Mouse (Mus musculus) Patski (cell line): ENCODE measurements around the gene Mrpl20. TPM values are rescaled to one million over a fixed set of nuclear protein-coding genes. Genes with fewer than 3 reads are reported as not detected.

Source experiments
- ATAC-seq: fragments of 100-300 bp; one replicate; pipeline ENCODE4 v1.8.0; 2021
- CTCF ChIA-PET: fragments of 350-600 bp; sonication (Branson Sonifier 250); formaldehyde crosslinking; loops from one replicate; lab custom pipeline; 2022; ENCODE audit warnings: inconsistent platforms; lab: Charles Lee
- POLR2A ChIA-PET: fragments of 350-600 bp; sonication (Branson Sonifier 250); formaldehyde crosslinking; loops from one replicate; lab custom pipeline; 2022; ENCODE audit warnings: antibody characterized with exemption, inconsistent platforms; lab: Charles Lee
- DNase-seq: peaks from one replicate; pipeline ENCODE4 v3.0.0-alpha.2; 2011; ENCODE audit warnings: low read depth, low spot score
- H3K27me3 ChIP-seq: fragments of 371-371 bp; one replicate; pipeline ENCODE4 v1.5.1; 2021
- CTCF ChIP-seq: fragments of 100-300 bp; IDR thresholded peaks from one replicate; pipeline ENCODE4 v1.5.1; 2021
- in situ Hi-C: fragments of 300-500 bp; cut with MboI; formaldehyde crosslinking; loops from 3 replicates; pipeline ENCODE4 v1.11.1; 2018; ENCODE audit warnings: low pct_unique_long_range_greater_than_20kb, mixed read lengths
- polyA plus RNA-seq: library from polyadenylated mRNA; unstranded; gene quantifications from one replicate; pipeline ENCODE4 v1.2.3, GENCODE M21; 2021

Gene Mrpl20
- polyA plus RNA-seq, 1 experiment from 2014 or later: 124 TPM

- ChIA-PET CTCF (interaction anchor here (3.9 kb wide), 1 partner anchor 16 kb away, joined by 22 read pairs; no protein-coding TSS in a partner anchor), POLR2A (interaction anchor here (0.6 to 1.4 kb wide), 2 partner anchors 16 to 46 kb away, joined by 3 to 6 read pairs; no protein-coding TSS in a partner anchor)
- in situ Hi-C loops: no loop called here
- DNase-seq (no peak), ATAC-seq (no peak)
- TF ChIP-seq CTCF: no peak
- H3K27me3 ChIP-seq: no peaks in the 10 kb centered on the region
These were observed 47.2 kb downstream of the Mrpl20 start for GRCm38 (mm10) chr4:155849792-155850451.

GRCm38 (mm10) chr4:155851368-155851767 is 48.7 kb downstream of the Mrpl20 start:
- no peak for DNase-seq
- in situ Hi-C loops: no loop called here
- POLR2A ChIA-PET: interaction anchor here (0.6 kb wide), 1 partner anchor 90 kb away, joined by 3 read pairs; the partner anchor contains the start of gene Atad3a
- no peak for TF ChIP-seq CTCF
- no peak for ATAC-seq
- no peaks in the 10 kb centered on the region for H3K27me3 ChIP-seq
- CTCF ChIA-PET: interaction anchor here (1.0 to 3.9 kb wide), 3 partner anchors 12 to 20 kb away, joined by 3 to 22 read pairs (median 5); partner anchors contain the start of gene Tas1r3

GRCm38 (mm10) chr4:155851951-155852411 is 49.3 kb downstream of the Mrpl20 start:
- CTCF ChIA-PET: interaction anchor here (1.0 to 1.8 kb wide), 3 partner anchors 12 to 20 kb away, joined by 3 to 5 read pairs (median 3); partner anchors contain the start of gene Tas1r3
- POLR2A ChIA-PET: interaction anchor here (1.5 to 1.7 kb wide), 2 partner anchors 12 to 14 kb away, joined by 6 to 7 read pairs; partner anchors contain the start of gene Tas1r3
- H3K27me3 ChIP-seq: no peaks in the 10 kb centered on the region
- DNase-seq: no peak
- ATAC-seq: no peak
- no peak for TF ChIP-seq CTCF
- in situ Hi-C loops: no loop called here

DNA sequence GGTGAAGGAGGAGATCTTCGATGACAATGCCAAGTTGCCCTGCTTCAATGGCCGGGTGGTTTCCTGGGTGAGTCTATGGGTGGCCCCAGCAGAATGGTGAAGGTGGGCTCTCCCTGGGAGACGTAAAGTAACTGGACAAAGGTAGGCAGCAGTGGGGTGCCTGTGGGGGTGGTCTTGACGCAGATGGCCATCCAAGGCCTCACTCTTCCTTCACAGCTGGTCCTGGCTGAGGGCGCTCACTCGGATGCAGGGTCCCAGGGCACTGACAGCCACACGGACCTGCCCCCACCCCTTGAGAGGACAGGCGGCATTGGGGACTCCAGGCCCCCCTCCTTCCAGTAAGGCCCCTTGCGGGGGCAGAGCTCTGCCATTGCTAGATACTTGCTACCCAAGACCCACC is 50.7 kb downstream of the Mrpl20 start:
- DNase-seq (no peak), ATAC-seq (no peak)
- no peaks in the 10 kb centered on the region for H3K27me3 ChIP-seq
- in situ Hi-C loops: no loop called here
- no peak for TF ChIP-seq CTCF
- ChIA-PET CTCF (interaction anchor here (1.8 kb wide), 1 partner anchor 10 kb away, joined by 5 read pairs; the partner anchor contains the start of gene Tas1r3), POLR2A (interaction anchor here (1.5 to 1.7 kb wide), 2 partner anchors 10 to 13 kb away, joined by 6 to 7 read pairs; partner anchors contain the start of gene Tas1r3)

GRCm38 (mm10) chr4:155854991-155855390 is 52.3 kb downstream of the Mrpl20 start:
- POLR2A ChIA-PET: interaction anchor here (0.9 kb wide), 1 partner anchor 21 kb away, joined by 3 read pairs; no protein-coding TSS in a partner anchor
- TF ChIP-seq CTCF: no peak
- CTCF ChIA-PET: no interaction called here
- ATAC-seq (no peak), DNase-seq (no peak)
- in situ Hi-C loops: no loop called here
- no peaks in the 10 kb centered on the region for H3K27me3 ChIP-seq

GRCm38 (mm10) chr4:155856071-155856470 is 53.4 kb downstream of the Mrpl20 start:
- in situ Hi-C loops: no loop called here
- CTCF ChIA-PET: no interaction called here

GRCm38 (mm10) chr4:155856881-155857280 is 54.2 kb downstream of the Mrpl20 start:
- ATAC-seq: no peak

More at GRCm38 (mm10) chr4:155856071-155856470, 53.4 kb downstream of the Mrpl20 start:
- POLR2A ChIA-PET: interaction anchor here (0.9 kb wide), 1 partner anchor 22 kb away, joined by 3 read pairs; no protein-coding TSS in a partner anchor
- no peak for TF ChIP-seq CTCF
- DNase-seq (no peak), ATAC-seq (no peak)
- H3K27me3 ChIP-seq: no peaks in the 10 kb centered on the region

DNA sequence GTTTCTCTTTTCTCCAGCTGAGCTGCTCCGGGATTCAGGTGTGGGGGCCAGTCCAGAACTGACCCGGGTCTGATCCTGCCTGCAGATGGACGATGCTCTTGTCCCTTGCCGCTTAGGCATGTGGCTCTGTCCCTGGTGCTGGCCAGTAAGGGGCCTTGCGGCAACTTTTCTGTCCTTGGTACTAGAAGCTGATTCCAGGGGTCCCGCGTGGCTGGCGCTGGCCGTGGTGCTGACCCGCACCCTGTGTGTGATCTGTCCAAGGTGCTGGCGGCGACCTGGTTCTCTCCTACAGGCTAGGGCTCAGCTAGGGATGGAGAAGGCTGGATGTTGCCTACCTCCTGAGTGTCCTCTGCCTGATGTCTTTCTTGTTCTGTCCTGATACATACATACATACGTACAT is 56.6 kb downstream of the Mrpl20 start:
- no peak for TF ChIP-seq CTCF
- CTCF ChIA-PET: no interaction called here

More at GRCm38 (mm10) chr4:155856881-155857280, 54.2 kb downstream of the Mrpl20 start:
- in situ Hi-C loops: no loop called here
- POLR2A ChIA-PET: no interaction called here
- no peak for DNase-seq
- no peak for TF ChIP-seq CTCF
- no peaks in the 10 kb centered on the region for H3K27me3 ChIP-seq
- CTCF ChIA-PET: interaction anchor here (1.0 kb wide), 2 partner anchors 9 to 23 kb away, joined by 3 read pairs; no protein-coding TSS in a partner anchor

More for the DNA sequence above, 56.6 kb downstream of the Mrpl20 start:
- POLR2A ChIA-PET: no interaction called here
- DNase-seq: no peak
- in situ Hi-C loops: no loop called here
- no peaks in the 10 kb centered on the region for H3K27me3 ChIP-seq
- ATAC-seq: no peak

Other genes starting within 250 kb of the Mrpl20 start
- 87.0 TPM for gene Nadk, start 240.5 kb upstream of the Mrpl20 start, polyA plus RNA-seq
- gene Slc35e2, start 201.5 kb upstream of the Mrpl20 start, polyA plus RNA-seq: 4.0 TPM
- 57.8 TPM for gene Cdk11b, start 178.0 kb upstream of the Mrpl20 start, polyA plus RNA-seq
- not detected for gene Gm10563, start 157.5 kb upstream of the Mrpl20 start, polyA plus RNA-seq
- gene Mmp23, start 149.5 kb upstream of the Mrpl20 start, polyA plus RNA-seq: 4.1 TPM
- 39.5 TPM for gene Mib2, start 133.7 kb upstream of the Mrpl20 start, polyA plus RNA-seq
- 7.3 TPM for gene Fndc10, start 108.5 kb upstream of the Mrpl20 start, polyA plus RNA-seq
- 81.8 TPM for gene Ssu72, start 98.1 kb upstream of the Mrpl20 start, polyA plus RNA-seq
- gene Tmem240, start 68.1 kb upstream of the Mrpl20 start, polyA plus RNA-seq: 1.4 TPM
- 53.3 TPM for gene Atad3a, start 41.8 kb upstream of the Mrpl20 start, polyA plus RNA-seq
- 0.47 TPM for gene Vwa1, start 28.2 kb upstream of the Mrpl20 start, polyA plus RNA-seq
- 0.05 TPM for gene Tmem88b, start 17.0 kb upstream of the Mrpl20 start, polyA plus RNA-seq
- gene Ankrd65, start 12.4 kb upstream of the Mrpl20 start, polyA plus RNA-seq: not detected
- gene Ccnl2, start 9.6 kb downstream of the Mrpl20 start, polyA plus RNA-seq: 55.5 TPM
- 127 TPM for gene Aurkaip1, start 28.4 kb downstream of the Mrpl20 start, polyA plus RNA-seq
- gene Mxra8, start 36.8 kb downstream of the Mrpl20 start, polyA plus RNA-seq: 15.4 TPM
- gene Dvl1, start 44.5 kb downstream of the Mrpl20 start, polyA plus RNA-seq: 83.6 TPM
- 1.2 TPM for gene Tas1r3, start 60.5 kb downstream of the Mrpl20 start, polyA plus RNA-seq
- gene Cptp, start 66.6 kb downstream of the Mrpl20 start, polyA plus RNA-seq: 15.4 TPM
- gene Ints11, start 66.7 kb downstream of the Mrpl20 start, polyA plus RNA-seq: 37.6 TPM
- gene Pusl1, start 88.9 kb downstream of the Mrpl20 start, polyA plus RNA-seq: 22.4 TPM
- gene Acap3, start 88.9 kb downstream of the Mrpl20 start, polyA plus RNA-seq: 16.7 TPM
- 60.1 TPM for gene Ube2j2, start 141.0 kb downstream of the Mrpl20 start, polyA plus RNA-seq
- 0.59 TPM for gene C1qtnf12, start 159.4 kb downstream of the Mrpl20 start, polyA plus RNA-seq
- gene B3galt6, start 189.8 kb downstream of the Mrpl20 start, polyA plus RNA-seq: 6.2 TPM
- gene Sdf4, start 190.0 kb downstream of the Mrpl20 start, polyA plus RNA-seq: 167 TPM
- gene Tnfrsf4, start 211.0 kb downstream of the Mrpl20 start, polyA plus RNA-seq: 0.36 TPM
- 1.0 TPM for gene Tnfrsf18, start 223.3 kb downstream of the Mrpl20 start, polyA plus RNA-seq